In genomic region chr10:52022413-52023212, GRCm38 (mm10) we compare ENCODE assay signal across 8 mouse cellular contexts. TPM values are rescaled to one million over a fixed set of nuclear protein-coding genes. Genes with fewer than 3 reads are reported as not detected.
DNase-seq lines count a peak whose midpoint lies in the region; ATAC-seq lines count a peak whose summit lies in the region.

Vgll2 (plus strand) TSS chr10:52022502.

- H3K36me3 ChIP-seq in heart, embryonic 14.5 days (ENCODE audit: control insufficient read depth, insufficient read depth, low read length), result no peaks in the 10 kb centered on the region
- H3K36me3 ChIP-seq in stomach, embryonic 14.5 days (ENCODE audit: control insufficient read depth, insufficient read depth, low read length), result no peaks in the 10 kb centered on the region

- under 1% methylated on average over 60 of the region's 60 CpGs for WGBS in heart, embryonic 14.5 days
- WGBS in stomach, embryonic 14.5 days, result 1% methylated on average over 60 of the region's 60 CpGs

- DNase-seq in heart, adult 8-10 months (ENCODE audit: low spot score), result no peak
- DNase-seq in embryo, embryonic 10.5 days (ENCODE audit: low spot score), result peak; percentile 77
- DNase-seq in left cerebral cortex, adult 18-20 months (ENCODE audit: low spot score in 2 of 2), result peak; percentile 21 to 50
- DNase-seq in mesoderm, embryonic 11.5 days (ENCODE audit: low read depth, low spot score), result peak; percentile 71
- DNase-seq in urinary bladder, postnatal 25 days (ENCODE audit: low spot score), result no peak

- H3K4me2 ChIP-seq in heart, embryonic 14.5 days (ENCODE audit: low read length), result peak within 1 kb of the TSS; percentile 92
- H3K4me2 ChIP-seq in stomach, embryonic 14.5 days (replicated peaks; ENCODE audit: low read depth, low read length), result peak within 1 kb of the TSS; percentile 89

- H3K9ac ChIP-seq in heart, embryonic 14.5 days (ENCODE audit: low read length), result 0 out of 2 replicates have a peak within 1 kb of the TSS, but pooled peaks have one; percentile 16
- no peak within 1 kb of the TSS for H3K9ac ChIP-seq in stomach, embryonic 14.5 days (replicated peaks; ENCODE audit: low read depth, low read length)

- H3K27me3 ChIP-seq in heart, embryonic 14.5 days (ENCODE audit: control insufficient read depth, insufficient read depth, low read length), result peaks cover 80% of the 10 kb centered on the region
- peaks cover 57% of the 10 kb centered on the region for H3K27me3 ChIP-seq in stomach, embryonic 14.5 days (ENCODE audit: control insufficient read depth, insufficient read depth, low read length)

- peaks cover 12 to 13% of the 10 kb centered on the region in 2 experiments for H3K4me1 ChIP-seq in heart, embryonic 14.5 days (ENCODE audit: control insufficient read depth in 2 of 2, insufficient read depth in 2 of 2, low read length in 2 of 2)
- peaks cover 5% of the 10 kb centered on the region; the same call in 1 of the 2 replicates for H3K4me1 ChIP-seq in stomach, embryonic 14.5 days (ENCODE audit: control insufficient read depth, insufficient read depth, low read length)

- no peak for ATAC-seq in heart, embryonic 14.5 days (ENCODE audit: insufficient number of reproducible peaks, insufficient read depth, low FRiP score, low read depth)
- 0 out of 2 replicates have a peak, but pooled peaks have one; percentile 14 for ATAC-seq in granulocyte monocyte progenitor cell, adult 5-6 weeks (replicated peaks; ENCODE audit: poor library complexity, severe bottlenecking)
- peak; percentile 72; the same call in 1 of the 2 replicates for ATAC-seq in stomach, embryonic 14.5 days (ENCODE audit: insufficient number of reproducible peaks, insufficient read depth, low FRiP score, low read depth)

- H3K4me3 ChIP-seq in heart, embryonic 14.5 days (ENCODE audit: control insufficient read depth in 1 of 2, insufficient read depth in 1 of 2, low read depth in 1 of 2, low read length in 2 of 2), result peak within 1 kb of the TSS; percentile 51 to 60
- H3K4me3 ChIP-seq in stomach, embryonic 14.5 days (ENCODE audit: low read depth, low read length), result peak within 1 kb of the TSS; percentile 39

- no peaks in the 10 kb centered on the region for H3K9me3 ChIP-seq in heart, embryonic 14.5 days (ENCODE audit: control insufficient read depth, low read length)
- no peaks in the 10 kb centered on the region for H3K9me3 ChIP-seq in stomach, embryonic 14.5 days (ENCODE audit: control insufficient read depth, low read depth, low read length)

- H3K27ac ChIP-seq in heart, embryonic 14.5 days (replicated peaks in 1 of 2; ENCODE audit: control insufficient read depth in 1 of 2, insufficient read depth in 1 of 2, low read depth in 2 of 2, low read length in 2 of 2), result no peak within 1 kb of the TSS
- no peak within 1 kb of the TSS for H3K27ac ChIP-seq in stomach, embryonic 14.5 days (ENCODE audit: low read length)

RNA-seq across cellular contexts. Expression of gene Vgll2, which starts in this region (rescaled TPM):
- not detected in 2 replicates for polyA plus RNA-seq in heart, embryonic 14.5 days (2014; fragmentation: Nextera tagmentation; extraction: Ambion mirVana)
- total RNA-seq in heart, adult 8-10 months (2022), result 1 to 10 TPM in 2 of 4 experiments, under 1 TPM in 2; 0.83 to 2.1 (median 1.1) TPM
- not detected in 2 replicates for total RNA-seq in granulocyte monocyte progenitor cell, adult 5-6 weeks (2014; fragmentation: Nextera tagmentation)
- total RNA-seq in granulocyte monocyte progenitor cell, adult 5-6 weeks (2017), result not detected in 2 replicates
- not detected for total RNA-seq in left cerebral cortex, adult 18-20 months (2021)
- polyA plus RNA-seq in stomach, embryonic 14.5 days (2014; fragmentation: Nextera tagmentation; extraction: Ambion mirVana), result 0.14 TPM in 1 of 2 replicates, not detected in the other

Comparison
In these comparisons a context has a peak if more than half of its experiments do, and no peak if none do; other contexts are left out.
1. Peak in ATAC-seq in granulocyte monocyte progenitor cell, adult 5-6 weeks; RNA of the gene not detected or under 1 TPM.
2. Peak in DNase-seq in left cerebral cortex, adult 18-20 months; RNA of the gene not detected or under 1 TPM.
3. Peak in ATAC-seq, H3K4me3 ChIP-seq and H3K4me2 ChIP-seq in stomach, embryonic 14.5 days; RNA of the gene not detected or under 1 TPM.
4. DNase-seq: peak in embryo, embryonic 10.5 days (single experiment) and mesoderm, embryonic 11.5 days (single experiment); none in heart, adult 8-10 months (single experiment) and urinary bladder, postnatal 25 days (single experiment).